12 mouse cellular contexts compared by ENCODE assay signal in the genomic region with DNA sequence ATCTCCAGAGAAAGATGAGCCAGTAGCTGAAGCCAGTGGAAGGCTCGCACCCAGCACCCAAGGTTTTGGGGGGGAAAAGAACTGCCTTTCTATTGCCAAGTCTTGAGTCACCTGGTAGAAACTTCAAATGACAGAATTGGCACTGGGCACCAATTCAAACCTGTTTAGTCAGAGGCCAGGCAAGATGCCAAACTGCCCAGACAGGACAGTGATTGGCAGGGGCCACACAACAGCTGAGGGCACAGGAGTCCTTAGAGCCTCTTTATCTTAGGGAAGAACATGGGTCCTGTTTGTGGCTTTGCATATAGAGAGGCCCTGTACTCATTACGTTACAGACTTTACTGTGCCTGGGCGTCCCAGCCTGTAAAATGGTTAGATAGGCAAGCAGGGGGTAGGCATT. TPM values are rescaled to one million over a fixed set of nuclear protein-coding genes. Genes with fewer than 3 reads are reported as not detected.
DNase-seq lines count a peak whose midpoint lies in the region; ATAC-seq and TF ChIP-seq lines count a peak whose summit lies in the region.
"Had no signal": no experiment of that assay in that cellular context is flagged by ENCODE, and none has a peak within 500 bp of the region (broad histone marks: within the 10 kb centered on the region; RNA-seq: fewer than 3 reads in every experiment).

No protein-coding gene starts in this region.

- WGBS in kidney, adult 2 months, result 64% methylated on average over 3 of the region's 3 CpGs
- WGBS in kidney, embryonic 14.5 days, result 87% methylated on average over 3 of the region's 3 CpGs

- H3K36me3 ChIP-seq in kidney, adult 2 months (ENCODE audit: control insufficient read depth, insufficient read depth, low read length), result no peaks in the 10 kb centered on the region
- no peaks in the 10 kb centered on the region for H3K36me3 ChIP-seq in kidney, embryonic 14.5 days (ENCODE audit: control insufficient read depth, insufficient read depth, low read length)
- H3K36me3 ChIP-seq: forebrain, embryonic 10.5 days; G1E; midbrain, embryonic 12.5 days had no signal

- no peak overlapping the region for H3K9ac ChIP-seq in kidney, embryonic 14.5 days (ENCODE audit: low read depth, low read length)
- H3K9ac ChIP-seq: midbrain, embryonic 12.5 days had no signal

- TF ChIP-seq POLR2A in kidney, adult 2 months (IDR thresholded peaks at IDR 0.05; ENCODE audit: low read depth, low read length), result no peak

- TF ChIP-seq CTCF in kidney, adult 2 months (conservative IDR thresholded peaks at IDR 0.05; ENCODE audit: insufficient read depth, insufficient read length, low read depth, low read length), result no peak

- no peak overlapping the region for H3K4me3 ChIP-seq in kidney, adult 2 months (ENCODE audit: insufficient read depth, low read depth, low read length)
- no peak overlapping the region for H3K4me3 ChIP-seq in kidney, embryonic 14.5 days (ENCODE audit: low read length)
- H3K4me3 ChIP-seq: forebrain, embryonic 10.5 days; midbrain, embryonic 12.5 days had no signal

- no peak overlapping the region for H3K4me2 ChIP-seq in kidney, embryonic 14.5 days (replicated peaks; ENCODE audit: low read depth, low read length)
- H3K4me2 ChIP-seq: midbrain, embryonic 12.5 days had no signal

- H3K9me3 ChIP-seq in kidney, embryonic 14.5 days (ENCODE audit: control insufficient read depth, low read length), result no peaks in the 10 kb centered on the region
- H3K9me3 ChIP-seq: forebrain, embryonic 10.5 days; G1E; midbrain, embryonic 12.5 days had no signal

- ATAC-seq in kidney, embryonic 14.5 days (ENCODE audit: low FRiP score, low TSS enrichment), result no peak
- ATAC-seq in megakaryocyte progenitor cell, adult 5-6 weeks (replicated peaks; ENCODE audit: poor library complexity), result peak; percentile 60
- no peak for ATAC-seq in erythroid progenitor cell, adult 5-6 weeks (replicated peaks; ENCODE audit: low FRiP score, poor library complexity, severe bottlenecking)

- peaks cover 25% of the 10 kb centered on the region for H3K4me1 ChIP-seq in kidney, adult 2 months (ENCODE audit: control insufficient read depth, insufficient read depth, low read length)
- H3K4me1 ChIP-seq in kidney, embryonic 14.5 days (ENCODE audit: control insufficient read depth, insufficient read depth, low read length), result no peaks in the 10 kb centered on the region
- H3K4me1 ChIP-seq: midbrain, embryonic 12.5 days had no signal

- intact Hi-C loops in gastrocnemius, postnatal 14 days (cut with DNase I; ENCODE audit: low total_unique reads), result no loop called here

- no peaks in the 10 kb centered on the region for H3K27me3 ChIP-seq in kidney, adult 2 months (replicated peaks; ENCODE audit: control insufficient read depth, insufficient read depth, low read length)
- no peaks in the 10 kb centered on the region for H3K27me3 ChIP-seq in kidney, embryonic 14.5 days (ENCODE audit: control insufficient read depth, insufficient read depth, low read length)
- H3K27me3 ChIP-seq: midbrain, embryonic 12.5 days had no signal

- H3K27ac ChIP-seq in kidney, adult 2 months (ENCODE audit: insufficient read depth, low read depth, low read length), result peak overlapping the region; percentile 83
- no peak overlapping the region for H3K27ac ChIP-seq in kidney, embryonic 14.5 days (ENCODE audit: low read depth, low read length)
- H3K27ac ChIP-seq: forebrain, embryonic 10.5 days; midbrain, embryonic 12.5 days had no signal

- DNase-seq in kidney, adult 2 months, result peak; percentile 93
- peak; percentile 85 to 90 for DNase-seq in adrenal gland, postnatal 36 days
- DNase-seq in kidney, postnatal 36 days, result peak; percentile 88 to 89
- DNase-seq in gastrocnemius, postnatal 14 days, result no peak
- DNase-seq in cerebellum, adult 9-10 months, result no peak
- DNase-seq: right cerebral cortex, adult 18-20 months had no signal

RNA-seq across cellular contexts. Expression of a gene that starts 7.0 kb away (rescaled TPM):
- polyA plus RNA-seq in kidney, adult 2 months (2012; rRNA removed), result 342 and 447 TPM in 2 replicates
- 15.5 and 31.3 TPM in 2 replicates for polyA plus RNA-seq in kidney, embryonic 14.5 days (2014; fragmentation: Nextera tagmentation; extraction: Ambion mirVana)
- 10 to 100 TPM; 15.1 to 23.4 TPM for total RNA-seq in adrenal gland, postnatal 36 days (2021)
- total RNA-seq in megakaryocyte progenitor cell, adult 5-6 weeks (2015), result 88.4 and 140 TPM in 2 replicates
- total RNA-seq in megakaryocyte progenitor cell, adult 5-6 weeks (2017), result 48.8 and 85.6 TPM in 2 replicates
- 29.3 and 55.9 TPM in 2 replicates for total RNA-seq in erythroid progenitor cell, adult 5-6 weeks (2015; ENCODE audit: low replicate concordance)
- total RNA-seq in erythroid progenitor cell, adult 5-6 weeks (2017; ENCODE audit: low replicate concordance), result 12.4 and 14.4 TPM in 2 replicates
- total RNA-seq in gastrocnemius, postnatal 14 days (2021), result 10 to 100 TPM; 21.4 to 38.2 TPM

RNA-seq across cellular contexts. Expression of a gene that starts 44.1 kb away (rescaled TPM):
- 0.56 and 2.6 TPM in 2 replicates for polyA plus RNA-seq in kidney, adult 2 months (2012; rRNA removed)
- polyA plus RNA-seq in kidney, embryonic 14.5 days (2014; fragmentation: Nextera tagmentation; extraction: Ambion mirVana), result not detected in 2 replicates
- 1 to 10 TPM in 1 of 2 experiments, under 1 TPM in 1; 0.33 to 1.3 TPM for total RNA-seq in adrenal gland, postnatal 36 days (2021)
- total RNA-seq in megakaryocyte progenitor cell, adult 5-6 weeks (2015), result 0.17 TPM in 1 of 2 replicates, not detected in the other
- total RNA-seq in megakaryocyte progenitor cell, adult 5-6 weeks (2017), result not detected in 2 replicates
- total RNA-seq in erythroid progenitor cell, adult 5-6 weeks (2015; ENCODE audit: low replicate concordance), result not detected in 2 replicates
- 0.39 TPM in 1 of 2 replicates, not detected in the other for total RNA-seq in erythroid progenitor cell, adult 5-6 weeks (2017; ENCODE audit: low replicate concordance)
- not detected for total RNA-seq in gastrocnemius, postnatal 14 days (2021)

RNA-seq across cellular contexts. Expression of a gene that starts 49.7 kb away (rescaled TPM):
- polyA plus RNA-seq in kidney, adult 2 months (2012; rRNA removed), result 5.7 and 6.8 TPM in 2 replicates
- polyA plus RNA-seq in kidney, embryonic 14.5 days (2014; fragmentation: Nextera tagmentation; extraction: Ambion mirVana), result 24.2 and 29.4 TPM in 2 replicates
- total RNA-seq in adrenal gland, postnatal 36 days (2021), result 1 to 10 TPM; 7.6 to 8.6 TPM
- 0.25 and 0.32 TPM in 2 replicates for total RNA-seq in megakaryocyte progenitor cell, adult 5-6 weeks (2015)
- 1.2 and 1.3 TPM in 2 replicates for total RNA-seq in megakaryocyte progenitor cell, adult 5-6 weeks (2017)
- not detected in 2 replicates for total RNA-seq in erythroid progenitor cell, adult 5-6 weeks (2015; ENCODE audit: low replicate concordance)
- 0.15 and 0.51 TPM in 2 replicates for total RNA-seq in erythroid progenitor cell, adult 5-6 weeks (2017; ENCODE audit: low replicate concordance)
- total RNA-seq in gastrocnemius, postnatal 14 days (2021), result 10 to 100 TPM in 1 of 2 experiments, 1 to 10 TPM in 1; 7.1 to 10.9 TPM

RNA-seq across cellular contexts. Expression of a gene that starts 49.9 kb away (rescaled TPM):
- 9.9 and 12.7 TPM in 2 replicates for polyA plus RNA-seq in kidney, adult 2 months (2012; rRNA removed)
- polyA plus RNA-seq in kidney, embryonic 14.5 days (2014; fragmentation: Nextera tagmentation; extraction: Ambion mirVana), result 2.9 and 3.8 TPM in 2 replicates
- total RNA-seq in adrenal gland, postnatal 36 days (2021), result 1 to 10 TPM; 3.2 to 3.7 TPM
- total RNA-seq in megakaryocyte progenitor cell, adult 5-6 weeks (2015), result 106 and 111 TPM in 2 replicates
- total RNA-seq in megakaryocyte progenitor cell, adult 5-6 weeks (2017), result 178 and 215 TPM in 2 replicates
- 10.1 and 12.2 TPM in 2 replicates for total RNA-seq in erythroid progenitor cell, adult 5-6 weeks (2015; ENCODE audit: low replicate concordance)
- total RNA-seq in erythroid progenitor cell, adult 5-6 weeks (2017; ENCODE audit: low replicate concordance), result 3.5 and 10.3 TPM in 2 replicates
- under 1 TPM; 0.33 TPM for total RNA-seq in gastrocnemius, postnatal 14 days (2021)

Comparison
In these comparisons a context has a peak if more than half of its experiments do, and no peak if none do; other contexts are left out.
1. DNase-seq: peak in kidney, adult 2 months (single experiment), adrenal gland, postnatal 36 days (2 of 2) and kidney, postnatal 36 days (2 of 2); none in gastrocnemius, postnatal 14 days (single experiment) and cerebellum, adult 9-10 months (single experiment).